ENCODE assay signal across 8 mouse cellular contexts in the genomic region with DNA sequence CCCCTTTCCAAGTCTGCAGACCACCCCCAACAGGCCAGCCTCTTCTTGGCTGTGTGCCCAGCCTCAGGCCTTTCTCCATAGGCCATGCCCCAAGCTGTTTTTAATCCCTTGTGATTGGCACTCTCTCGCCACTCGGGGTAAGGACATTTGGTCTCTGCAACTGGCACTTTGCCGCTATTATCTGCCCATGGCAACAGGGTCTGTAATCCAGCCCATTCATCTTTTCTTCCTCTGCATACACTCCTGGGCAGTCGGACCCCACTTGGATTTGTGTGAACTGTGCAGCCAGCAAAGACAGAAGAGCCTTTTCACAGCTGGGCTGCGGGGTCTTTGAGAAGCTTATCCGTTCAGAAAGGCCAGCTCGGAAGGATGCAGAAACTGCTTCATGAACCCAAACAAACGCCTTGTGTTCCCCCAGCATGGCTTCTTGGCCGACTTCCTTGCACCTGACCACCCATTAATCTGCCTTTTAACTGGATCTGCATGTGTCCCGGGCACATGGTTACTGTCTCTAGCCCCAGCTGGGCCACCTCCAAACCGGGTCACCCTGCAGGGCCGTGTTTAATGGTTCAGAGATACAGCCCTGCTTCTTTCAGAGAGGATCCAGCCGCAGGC.
DNase-seq lines count a peak whose midpoint lies in the region.

No protein-coding gene starts in this region.

- intact Hi-C loops in left cerebral cortex, postnatal 14 days (cut with DNase I): no loop called here

- peak; percentile 73 for DNase-seq in kidney, postnatal 10 days
- DNase-seq in kidney, adult 9 months: no peak
- DNase-seq in cerebellum, adult 9-11 months: peak; percentile 93
- DNase-seq in frontal cortex, postnatal 36 days (ENCODE audit: low spot score in 2 of 2): peak; percentile 19 to 25
- DNase-seq in left cerebral cortex, postnatal 14 days (ENCODE audit: low spot score in 2 of 2): peak; percentile 48 to 59
- peak; percentile 39 for DNase-seq in right cerebral cortex, postnatal 14 days
- DNase-seq in urinary bladder, postnatal 25 days (ENCODE audit: low spot score): no peak
- no peak for DNase-seq in adrenal gland, postnatal 4 days (ENCODE audit: low spot score in 2 of 2)

Comparison
In these comparisons a context has a peak if more than half of its experiments do, and no peak if none do; other contexts are left out.
1. DNase-seq: peak in kidney, postnatal 10 days (single experiment), cerebellum, adult 9-11 months (single experiment), frontal cortex, postnatal 36 days (2 of 2), left cerebral cortex, postnatal 14 days (2 of 2) and right cerebral cortex, postnatal 14 days (single experiment); none in kidney, adult 9 months (single experiment), urinary bladder, postnatal 25 days (single experiment) and adrenal gland, postnatal 4 days (0 of 2).